Mouse (Mus musculus) heart, postnatal 0 days (tissue): ENCODE results near the gene Clec2g. TPM values are rescaled to one million over a fixed set of nuclear protein-coding genes. Genes with fewer than 3 reads are reported as not detected.
"Not testable (repeated sequence)": the region's sequence is repeated elsewhere in the genome, so short reads cannot be mapped to it uniquely, and the experiment has no call there.

Experiments
- ATAC-seq: fragments of 200-750 bp; cut with Nextera tagmentation; 2 replicates; pipeline ENCODE4 v1.8.0; 2017; ENCODE audit warnings: low read depth, moderate number of reproducible peaks, moderate library complexity; ENCODE audit not compliant: insufficient read depth
- DNase-seq: peaks from one replicate; pipeline ENCODE4 v3.0.0-alpha.2; 2016; ENCODE audit warnings: low spot score
- H3K27ac ChIP-seq: fragments of 300-500 bp; sonication (generic); 2 replicates; pipeline ENCODE4 v1.5.1; 2014; ENCODE audit warnings: low read depth, mild to moderate bottlenecking
- H3K27me3 ChIP-seq: fragments of 300-500 bp; sonication (generic); 2 replicates; pipeline ENCODE4 v1.6.1; 2014; ENCODE audit warnings: low read length, mixed read lengths; ENCODE audit not compliant: control insufficient read depth, insufficient read depth
- H3K36me3 ChIP-seq: fragments of 300-500 bp; sonication (generic); replicated peaks from 2 replicates; pipeline ENCODE4 v1.6.1; 2014; ENCODE audit warnings: low read length, mixed read lengths; ENCODE audit not compliant: control insufficient read depth, insufficient read depth
- H3K4me1 ChIP-seq: fragments of 300-500 bp; sonication (generic); 2 replicates; pipeline ENCODE4 v1.6.1; 2014; ENCODE audit warnings: antibody characterized with exemption; ENCODE audit not compliant: control insufficient read depth, insufficient read depth
- H3K4me2 ChIP-seq: fragments of 300-500 bp; sonication (generic); 2 replicates; pipeline ENCODE4 v1.6.1; 2014; ENCODE audit warnings: low read depth, mild to moderate bottlenecking, low read length, moderate library complexity
- H3K4me3 ChIP-seq: fragments of 300-500 bp; sonication (generic); 2 replicates; pipeline ENCODE4 v1.5.1; 2014; ENCODE audit warnings: low read depth, low read length
- H3K9ac ChIP-seq: fragments of 300-500 bp; sonication (generic); replicated peaks from 2 replicates; pipeline ENCODE4 v1.6.1; 2014; ENCODE audit warnings: low read depth, low read length, mixed read lengths
- H3K9me3 ChIP-seq: fragments of 300-500 bp; sonication (generic); replicated peaks from 2 replicates; pipeline ENCODE4 v1.6.1; 2016; ENCODE audit warnings: low read length; ENCODE audit not compliant: control insufficient read depth
- CTCF ChIP-seq: IDR thresholded peaks from 2 replicates; pipeline ENCODE4 v1.5.1; 2016; ENCODE audit warnings: antibody characterized with exemption, control low read depth, low read depth
- EP300 ChIP-seq: IDR thresholded peaks from 2 replicates; pipeline ENCODE4 v1.6.1; 2016; ENCODE audit warnings: antibody characterized with exemption, low read depth
- WGBS: fragments of 180-500 bp; shearing (Covaris S2); extraction: QIAGEN DNeasy Blood & Tissue Kit; methylation state at CpG from one replicate; pipeline ENCODE4 v1.1.7; 2014; 5-methylcytosine and 5-hydroxymethylcytosine counted together
- polyA plus RNA-seq: library from polyadenylated mRNA; unstranded; fragments of >200 nt; fragmentation: Nextera tagmentation; extraction: Ambion mirVana; gene quantifications from 2 replicates; pipeline ENCODE4 v1.2.1, GENCODE M21; 2015
- total RNA-seq: library from RNA; depleted of rRNA; stranded (reverse); fragments of >200 nt; gene quantifications from 2 replicates; pipeline ENCODE4 v1.2.3, GENCODE M21; 2014; ENCODE audit warnings: low replicate concordance

Gene Clec2g
- total and polyA plus RNA-seq, 2 experiments from 2014 or later = not detected

DNA sequence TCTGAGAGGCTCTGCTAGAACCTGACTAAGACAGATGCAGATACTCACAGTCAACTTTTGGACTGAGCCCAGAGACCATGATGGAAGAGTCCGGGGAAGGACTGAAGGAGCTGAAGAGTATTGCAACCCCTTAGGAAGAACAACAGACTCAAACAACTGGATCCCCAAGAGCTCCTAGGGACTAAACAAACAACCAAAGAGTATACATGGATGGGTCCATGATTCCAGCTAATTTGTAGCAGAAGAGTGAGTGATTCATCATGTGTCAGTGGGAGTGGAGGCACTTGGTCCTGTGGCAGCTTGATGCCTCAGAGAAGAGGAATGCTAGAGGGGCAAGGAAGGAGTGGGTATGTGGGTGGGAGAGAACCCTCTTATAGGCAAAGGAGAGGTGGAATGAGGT, 35.6 kb downstream of the Clec2g start:
- no peak overlapping the region for H3K4me2 ChIP-seq

DNA sequence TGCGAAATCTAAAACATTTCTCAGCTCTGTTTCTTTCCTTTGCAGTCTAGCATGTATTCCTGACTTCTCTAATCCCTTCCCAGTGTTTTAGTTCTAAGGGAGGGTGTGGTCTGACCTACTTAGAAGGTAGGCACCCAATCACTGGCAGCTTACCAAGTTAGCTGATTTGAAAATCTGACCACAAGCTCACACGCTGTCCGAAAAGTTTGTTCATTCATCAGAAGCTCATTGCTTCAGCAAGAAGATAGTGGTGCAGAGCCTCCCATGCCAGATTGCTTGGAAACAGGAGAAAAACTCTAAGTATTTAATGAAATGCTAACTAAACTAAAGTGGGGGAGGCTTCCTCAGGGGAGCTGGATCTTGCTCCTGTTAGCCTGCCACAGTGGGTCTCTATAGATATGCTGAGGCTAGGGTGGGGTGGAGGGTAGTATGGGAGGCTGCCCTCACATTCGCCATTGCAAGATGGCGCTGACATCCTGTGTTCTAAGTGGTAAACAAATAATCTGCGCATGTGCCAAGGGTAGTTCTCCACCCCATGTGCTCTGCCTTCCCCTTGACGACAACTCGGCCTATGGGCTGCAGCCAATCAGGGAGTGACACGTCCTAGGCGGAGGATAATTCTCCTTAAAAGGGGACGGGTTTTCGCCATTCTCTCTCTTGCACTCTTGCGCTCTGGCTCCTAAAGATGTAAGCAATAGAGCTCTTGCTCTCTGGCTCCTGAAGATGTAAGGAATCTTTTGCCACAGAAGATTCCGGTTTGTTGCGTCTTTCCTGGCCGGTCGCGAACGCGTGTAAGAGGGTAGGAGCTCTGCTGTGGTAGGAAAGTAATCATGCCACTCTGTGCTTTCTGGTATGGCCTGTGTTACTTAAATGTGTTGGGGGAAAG, 36.6 kb downstream of the Clec2g start:
- not testable (repeated sequence) for H3K4me3 ChIP-seq, H3K27me3 ChIP-seq, H3K36me3 ChIP-seq, H3K27ac ChIP-seq, H3K9me3 ChIP-seq, H3K4me1 ChIP-seq, H3K4me2 ChIP-seq, DNase-seq, H3K9ac ChIP-seq, ATAC-seq
- WGBS = 92% methylated on average over 20 of the region's 20 CpGs

More for the DNA sequence above, 35.6 kb downstream of the Clec2g start:
- ATAC-seq = no peak
- H3K4me1 ChIP-seq = no peaks in the 10 kb centered on the region
- H3K27me3 ChIP-seq = no peaks in the 10 kb centered on the region
- WGBS = 79% methylated on average over 1 of the region's 1 CpGs
- no peak overlapping the region for H3K9ac ChIP-seq
- no peak overlapping the region for H3K27ac ChIP-seq
- no peak for TF ChIP-seq EP300
- no peak for TF ChIP-seq CTCF
- H3K4me3 ChIP-seq = no peak overlapping the region
- H3K9me3 ChIP-seq = no peaks in the 10 kb centered on the region
- H3K36me3 ChIP-seq = no peaks in the 10 kb centered on the region
- DNase-seq = no peak

- 17% methylated on average over 1 of the region's 1 CpGs for WGBS
- Histone ChIP-seq H3K9ac (no peak overlapping the region), H3K4me2 (no peak overlapping the region), H3K36me3 (no peaks in the 10 kb centered on the region), H3K9me3 (no peaks in the 10 kb centered on the region), H3K4me3 (no peak overlapping the region), H3K27me3 (no peaks in the 10 kb centered on the region), H3K4me1 (no peaks in the 10 kb centered on the region), H3K27ac (no peak overlapping the region)
- TF ChIP-seq CTCF (no peak), EP300 (no peak)
- no peak for ATAC-seq
- no peak for DNase-seq
Measured at GRCm38 (mm10) chr6:128971394-128972039, 37.3 kb downstream of the Clec2g start.

DNA sequence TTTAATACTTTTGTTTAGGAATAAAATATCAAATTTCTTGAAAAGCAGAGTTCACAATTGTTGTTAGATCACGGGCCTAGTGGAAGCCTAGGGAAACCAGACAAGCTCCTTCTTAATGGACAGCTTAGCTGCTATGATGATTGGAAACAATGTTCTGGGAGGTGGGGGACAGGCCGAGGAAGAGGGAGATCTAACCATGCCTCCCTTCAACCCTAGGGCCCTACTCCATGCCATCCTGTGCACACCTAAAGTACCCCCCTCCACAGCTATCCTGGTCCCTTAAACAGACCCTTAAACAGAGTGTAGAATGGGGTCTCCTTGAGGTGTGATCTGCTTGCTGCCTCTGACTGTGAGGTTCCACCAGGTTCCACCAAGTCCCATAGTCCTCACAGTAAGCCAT, 38.0 kb downstream of the Clec2g start:
- no peak overlapping the region for H3K27ac ChIP-seq
- H3K9ac ChIP-seq = no peak overlapping the region
- ATAC-seq (no peak), DNase-seq (no peak)
- no peak overlapping the region for H3K4me3 ChIP-seq
- no peaks in the 10 kb centered on the region for H3K36me3 ChIP-seq
- WGBS = 82% methylated on average over 2 of the region's 2 CpGs
- no peaks in the 10 kb centered on the region for H3K27me3 ChIP-seq
- H3K4me1 ChIP-seq = no peaks in the 10 kb centered on the region
- no peaks in the 10 kb centered on the region for H3K9me3 ChIP-seq
- TF ChIP-seq CTCF (no peak), EP300 (no peak)
- no peak overlapping the region for H3K4me2 ChIP-seq

- ATAC-seq = no peak
- 82% methylated on average over 5 of the region's 5 CpGs for WGBS
Measured at GRCm38 (mm10) chr6:128972687-128973438, 38.7 kb downstream of the Clec2g start.

More at GRCm38 (mm10) chr6:128972687-128973438, 38.7 kb downstream of the Clec2g start:
- H3K4me2 ChIP-seq = no peak overlapping the region
- no peaks in the 10 kb centered on the region for H3K36me3 ChIP-seq
- DNase-seq = no peak
- no peaks in the 10 kb centered on the region for H3K4me1 ChIP-seq
- no peak overlapping the region for H3K4me3 ChIP-seq
- H3K9ac ChIP-seq = no peak overlapping the region
- no peak overlapping the region for H3K27ac ChIP-seq
- TF ChIP-seq EP300 (no peak), CTCF (no peak)
- H3K27me3 ChIP-seq = no peaks in the 10 kb centered on the region
- H3K9me3 ChIP-seq = no peaks in the 10 kb centered on the region
